Mouse (Mus musculus): ENCODE measurements around the gene Sik1. TPM values are rescaled to one million over a fixed set of nuclear protein-coding genes. Genes with fewer than 3 reads are reported as not detected.

Gene Sik1
- polyA plus RNA-seq, 1 experiment from 2014 or later, result 8.8 TPM

GRCm38 (mm10) chr17:31850457-31850980, 5.1 kb downstream of the Sik1 start:
- no peak overlapping the region for H3K4me2 ChIP-seq (replicated peaks)
- H3K27me3 ChIP-seq (replicated peaks), result no peaks in the 10 kb centered on the region
- H3K27ac ChIP-seq, result no peak overlapping the region
- H3K4me3 ChIP-seq (replicated peaks), result no peak overlapping the region
- 92% methylated on average over 17 of the region's 17 CpGs for WGBS
- H3K4me1 ChIP-seq (replicated peaks), result peaks cover 19% of the 10 kb centered on the region
- no peak for ATAC-seq
- peaks cover 50% of the 10 kb centered on the region for H3K36me3 ChIP-seq
- H3K9me3 ChIP-seq, result no peaks in the 10 kb centered on the region
- no peak overlapping the region for H3K9ac ChIP-seq

- Histone ChIP-seq H3K4me1 (replicated peaks) (peaks cover 15% of the 10 kb centered on the region), H3K9me3 (no peaks in the 10 kb centered on the region), H3K27me3 (replicated peaks) (no peaks in the 10 kb centered on the region), H3K27ac (no peak overlapping the region), H3K4me3 (replicated peaks) (no peak overlapping the region), H3K4me2 (replicated peaks) (no peak overlapping the region), H3K9ac (no peak overlapping the region), H3K36me3 (peaks cover 50% of the 10 kb centered on the region)
- WGBS, result 90% methylated on average over 13 of the region's 13 CpGs
- ATAC-seq, result no peak
Observed at GRCm38 (mm10) chr17:31846970-31847369, 8.6 kb downstream of the Sik1 start.

- Histone ChIP-seq H3K27me3 (replicated peaks) (no peaks in the 10 kb centered on the region), H3K9ac (no peak overlapping the region), H3K36me3 (peaks cover 50% of the 10 kb centered on the region), H3K4me3 (replicated peaks) (no peak overlapping the region), H3K4me2 (replicated peaks) (no peak overlapping the region), H3K9me3 (no peaks in the 10 kb centered on the region), H3K27ac (no peak overlapping the region), H3K4me1 (replicated peaks) (peaks cover 15% of the 10 kb centered on the region)
- WGBS, result 84% methylated on average over 9 of the region's 9 CpGs
- ATAC-seq, result no peak
Observed at GRCm38 (mm10) chr17:31846352-31846751, 9.3 kb downstream of the Sik1 start.

- no peak overlapping the region for H3K27ac ChIP-seq
- H3K36me3 ChIP-seq, result peaks cover 29% of the 10 kb centered on the region
- peaks cover 15% of the 10 kb centered on the region for H3K4me1 ChIP-seq (replicated peaks)
- no peak overlapping the region for H3K4me2 ChIP-seq (replicated peaks)
- no peak overlapping the region for H3K9ac ChIP-seq
- no peaks in the 10 kb centered on the region for H3K9me3 ChIP-seq
- 72% methylated on average over 1 of the region's 1 CpGs for WGBS
- H3K4me3 ChIP-seq (replicated peaks), result no peak overlapping the region
- ATAC-seq, result no peak
- H3K27me3 ChIP-seq (replicated peaks), result no peaks in the 10 kb centered on the region
Observed at GRCm38 (mm10) chr17:31843891-31844290, 11.7 kb downstream of the Sik1 start.

- no peak overlapping the region for H3K4me2 ChIP-seq (replicated peaks)
- H3K9ac ChIP-seq, result no peak overlapping the region
- H3K9me3 ChIP-seq, result no peaks in the 10 kb centered on the region
- 83% methylated on average over 12 of the region's 12 CpGs for WGBS
- H3K36me3 ChIP-seq, result peaks cover 23% of the 10 kb centered on the region
- no peak overlapping the region for H3K27ac ChIP-seq
- H3K27me3 ChIP-seq (replicated peaks), result no peaks in the 10 kb centered on the region
- H3K4me3 ChIP-seq (replicated peaks), result no peak overlapping the region
- no peak for ATAC-seq
- H3K4me1 ChIP-seq (replicated peaks), result peaks cover 15% of the 10 kb centered on the region
Observed at GRCm38 (mm10) chr17:31842930-31843822, 12.4 kb downstream of the Sik1 start.

GRCm38 (mm10) chr17:31841842-31842611, 13.6 kb downstream of the Sik1 start:
- Histone ChIP-seq H3K9me3 (no peaks in the 10 kb centered on the region), H3K4me2 (replicated peaks) (no peak overlapping the region), H3K4me1 (replicated peaks) (peaks cover 17% of the 10 kb centered on the region), H3K4me3 (replicated peaks) (no peak overlapping the region), H3K27me3 (replicated peaks) (no peaks in the 10 kb centered on the region), H3K36me3 (peaks cover 11% of the 10 kb centered on the region), H3K27ac (peak overlapping the region; percentile 69), H3K9ac (no peak overlapping the region)
- peak; percentile 50 for ATAC-seq
- WGBS, result 38% methylated on average over 18 of the region's 18 CpGs

- Histone ChIP-seq H3K4me3 (replicated peaks) (no peak overlapping the region), H3K4me1 (replicated peaks) (peaks cover 23% of the 10 kb centered on the region), H3K36me3 (peaks cover 5% of the 10 kb centered on the region), H3K9ac (no peak overlapping the region), H3K4me2 (replicated peaks) (no peak overlapping the region), H3K27me3 (replicated peaks) (no peaks in the 10 kb centered on the region), H3K9me3 (no peaks in the 10 kb centered on the region), H3K27ac (peak overlapping the region; percentile 69)
- no peak for ATAC-seq
- WGBS, result 81% methylated on average over 3 of the region's 3 CpGs
Observed at GRCm38 (mm10) chr17:31841453-31841841, 14.2 kb downstream of the Sik1 start.

GRCm38 (mm10) chr17:31840423-31841003, 15.1 kb downstream of the Sik1 start:
- Histone ChIP-seq H3K27ac (no peak overlapping the region), H3K4me3 (replicated peaks) (no peak overlapping the region), H3K4me1 (replicated peaks) (peaks cover 27% of the 10 kb centered on the region), H3K36me3 (no peaks in the 10 kb centered on the region), H3K9me3 (no peaks in the 10 kb centered on the region), H3K27me3 (replicated peaks) (no peaks in the 10 kb centered on the region), H3K9ac (no peak overlapping the region), H3K4me2 (replicated peaks) (no peak overlapping the region)
- no peak for ATAC-seq
- 77% methylated on average over 6 of the region's 6 CpGs for WGBS

GRCm38 (mm10) chr17:31836772-31837171, 18.8 kb downstream of the Sik1 start:
- no peaks in the 10 kb centered on the region for H3K27me3 ChIP-seq (replicated peaks)
- no peak for ATAC-seq
- WGBS, result 53% methylated on average over 7 of the region's 7 CpGs
- no peak overlapping the region for H3K4me2 ChIP-seq (replicated peaks)
- H3K36me3 ChIP-seq, result no peaks in the 10 kb centered on the region
- H3K4me3 ChIP-seq (replicated peaks), result no peak overlapping the region
- H3K9ac ChIP-seq, result no peak overlapping the region
- H3K9me3 ChIP-seq, result no peaks in the 10 kb centered on the region
- H3K4me1 ChIP-seq (replicated peaks), result peaks cover 35% of the 10 kb centered on the region
- peak overlapping the region; percentile 46 for H3K27ac ChIP-seq

GRCm38 (mm10) chr17:31836264-31836607, 19.4 kb downstream of the Sik1 start:
- no peaks in the 10 kb centered on the region for H3K36me3 ChIP-seq
- no peak overlapping the region for H3K9ac ChIP-seq
- WGBS, result 60% methylated on average over 2 of the region's 2 CpGs
- H3K9me3 ChIP-seq, result no peaks in the 10 kb centered on the region
- ATAC-seq, result no peak
- H3K4me3 ChIP-seq (replicated peaks), result no peak overlapping the region
- H3K27me3 ChIP-seq (replicated peaks), result no peaks in the 10 kb centered on the region
- peaks cover 35% of the 10 kb centered on the region for H3K4me1 ChIP-seq (replicated peaks)
- H3K4me2 ChIP-seq (replicated peaks), result no peak overlapping the region
- peak overlapping the region; percentile 46; the same call in 1 of the 2 replicates for H3K27ac ChIP-seq

- H3K9ac ChIP-seq, result no peak overlapping the region
- 93% methylated on average over 11 of the region's 11 CpGs for WGBS
Observed at GRCm38 (mm10) chr17:31835528-31836263, 19.9 kb downstream of the Sik1 start.

More at GRCm38 (mm10) chr17:31835528-31836263, 19.9 kb downstream of the Sik1 start:
- Histone ChIP-seq H3K36me3 (no peaks in the 10 kb centered on the region), H3K9me3 (no peaks in the 10 kb centered on the region), H3K4me2 (replicated peaks) (no peak overlapping the region), H3K4me1 (replicated peaks) (peaks cover 36% of the 10 kb centered on the region), H3K27me3 (replicated peaks) (no peaks in the 10 kb centered on the region), H3K4me3 (replicated peaks) (no peak overlapping the region), H3K27ac (0 out of 2 replicates have a peak overlapping the region, but pooled peaks have one; percentile 56)
- ATAC-seq, result no peak

Data from intestine, embryonic 15.5 days (tissue).